Mouse (Mus musculus) neural tube, embryonic 13.5 days (tissue): ENCODE results near the gene Gpr156. TPM values are rescaled to one million over a fixed set of nuclear protein-coding genes. Genes with fewer than 3 reads are reported as not detected.
"Not testable (repeated sequence)": the region's sequence is repeated elsewhere in the genome, so short reads cannot be mapped to it uniquely, and the experiment has no call there.

Source experiments
- ATAC-seq: fragments of 200-750 bp; cut with Nextera tagmentation; 2 replicates; pipeline ENCODE4 v1.8.0; 2017; ENCODE audit warnings: low read depth, mild to moderate bottlenecking, moderate TSS enrichment, moderate library complexity
- H3K27ac ChIP-seq: fragments of 300-500 bp; sonication (generic); replicated peaks from 2 replicates; pipeline ENCODE4 v1.5.1; 2015; ENCODE audit warnings: moderate library complexity, mild to moderate bottlenecking, inconsistent platforms
- H3K27me3 ChIP-seq: fragments of 300-500 bp; sonication (generic); 2 replicates; pipeline ENCODE4 v1.6.1; 2015; ENCODE audit warnings: mild to moderate bottlenecking, inconsistent platforms
- H3K36me3 ChIP-seq: fragments of 300-500 bp; sonication (generic); 2 replicates; pipeline ENCODE4 v1.6.1; 2015; ENCODE audit warnings: mild to moderate bottlenecking, inconsistent platforms
- H3K4me1 ChIP-seq: fragments of 300-500 bp; sonication (generic); replicated peaks from 2 replicates; pipeline ENCODE4 v1.6.1; 2015; ENCODE audit warnings: inconsistent platforms
- H3K4me2 ChIP-seq: fragments of 300-500 bp; sonication (generic); 2 replicates; pipeline ENCODE4 v1.6.1; 2015; ENCODE audit warnings: inconsistent platforms, mild to moderate bottlenecking, moderate library complexity
- H3K4me3 ChIP-seq: fragments of 300-500 bp; sonication (generic); 2 replicates; pipeline ENCODE4 v1.5.1; 2015; ENCODE audit warnings: mild to moderate bottlenecking, inconsistent platforms
- H3K9ac ChIP-seq: fragments of 300-500 bp; sonication (generic); 2 replicates; pipeline ENCODE4 v1.6.1; 2015; ENCODE audit warnings: moderate library complexity, mild to moderate bottlenecking, inconsistent platforms
- H3K9me3 ChIP-seq: fragments of 300-500 bp; sonication (generic); 2 replicates; pipeline ENCODE4 v1.6.1; 2016; ENCODE audit warnings: inconsistent platforms
- WGBS: fragments of 180-500 bp; shearing (Covaris S2); methylation state at CpG from one replicate; pipeline ENCODE4 v1.1.7; 2015; 5-methylcytosine and 5-hydroxymethylcytosine counted together
- polyA plus RNA-seq: library from polyadenylated mRNA; unstranded; fragments of >200 nt; fragmentation: Nextera tagmentation; extraction: Ambion mirVana; gene quantifications from 2 replicates; pipeline ENCODE4 v1.2.1, GENCODE M21; 2015

The Gpr156 gene
- polyA plus RNA-seq, 1 experiment from 2014 or later, result 6.9 TPM

- no peaks in the 10 kb centered on the region for H3K27me3 ChIP-seq
- no peak overlapping the region for H3K9ac ChIP-seq
- H3K4me2 ChIP-seq, result no peak overlapping the region
- H3K36me3 ChIP-seq, result no peaks in the 10 kb centered on the region
- H3K4me3 ChIP-seq, result no peak overlapping the region
- H3K9me3 ChIP-seq, result no peaks in the 10 kb centered on the region
- no peak for ATAC-seq
- H3K27ac ChIP-seq, result no peak overlapping the region
- 77% methylated on average over 7 of the region's 7 CpGs for WGBS
- peaks cover 35% of the 10 kb centered on the region for H3K4me1 ChIP-seq
Observed at GRCm38 (mm10) chr16:37966871-37967270, 50.6 kb downstream of the Gpr156 start.

GRCm38 (mm10) chr16:37967415-37967814 is 51.1 kb downstream of the Gpr156 start:
- no peaks in the 10 kb centered on the region for H3K27me3 ChIP-seq
- H3K4me3 ChIP-seq, result no peak overlapping the region
- H3K9ac ChIP-seq, result no peak overlapping the region
- no peaks in the 10 kb centered on the region for H3K36me3 ChIP-seq
- no peak for ATAC-seq
- H3K4me1 ChIP-seq, result peaks cover 40% of the 10 kb centered on the region
- H3K27ac ChIP-seq, result no peak overlapping the region
- no peak overlapping the region for H3K4me2 ChIP-seq
- no peaks in the 10 kb centered on the region for H3K9me3 ChIP-seq
- 69% methylated on average over 2 of the region's 2 CpGs for WGBS

GRCm38 (mm10) chr16:37971522-37971921 is 55.2 kb downstream of the Gpr156 start:
- no peak for ATAC-seq
- H3K9me3 ChIP-seq, result no peaks in the 10 kb centered on the region
- H3K4me3 ChIP-seq, result no peak overlapping the region
- no peaks in the 10 kb centered on the region for H3K36me3 ChIP-seq
- H3K27me3 ChIP-seq, result no peaks in the 10 kb centered on the region
- no peak overlapping the region for H3K4me2 ChIP-seq
- WGBS, result 66% methylated on average over 5 of the region's 5 CpGs
- H3K4me1 ChIP-seq, result peaks cover 36% of the 10 kb centered on the region
- no peak overlapping the region for H3K9ac ChIP-seq
- peak overlapping the region; percentile 78; the same call in 1 of the 2 replicates for H3K27ac ChIP-seq

GRCm38 (mm10) chr16:37972357-37972756 is 56.1 kb downstream of the Gpr156 start:
- Histone ChIP-seq H3K4me1 (peaks cover 36% of the 10 kb centered on the region), H3K4me2 (no peak overlapping the region), H3K27me3 (no peaks in the 10 kb centered on the region), H3K9me3 (no peaks in the 10 kb centered on the region), H3K4me3 (no peak overlapping the region), H3K27ac (peak overlapping the region; percentile 78; the same call in 1 of the 2 replicates), H3K9ac (no peak overlapping the region), H3K36me3 (no peaks in the 10 kb centered on the region)
- no peak for ATAC-seq
- WGBS, result 47% methylated on average over 8 of the region's 8 CpGs

- not testable (repeated sequence) for H3K4me2 ChIP-seq, H3K4me3 ChIP-seq, H3K36me3 ChIP-seq, H3K9me3 ChIP-seq, H3K27me3 ChIP-seq
- peak overlapping the region; percentile 78 for H3K27ac ChIP-seq
- WGBS, result 90% methylated on average over 9 of the region's 9 CpGs
- ATAC-seq, result peak; percentile 54; the same call in 1 of the 2 replicates
- peak overlapping the region; percentile 43; the same call in 1 of the 2 replicates for H3K9ac ChIP-seq
- peaks cover 36% of the 10 kb centered on the region for H3K4me1 ChIP-seq
Observed at GRCm38 (mm10) chr16:37973239-37973638, 56.9 kb downstream of the Gpr156 start.

GRCm38 (mm10) chr16:37973855-37974519 is 57.7 kb downstream of the Gpr156 start:
- peak; percentile 59; the same call in 1 of the 2 replicates for ATAC-seq
- H3K36me3 ChIP-seq, result no peaks in the 10 kb centered on the region; the same call in 1 of the 2 replicates
- peak overlapping the region; percentile 78 for H3K27ac ChIP-seq
- H3K27me3 ChIP-seq, result no peaks in the 10 kb centered on the region
- peaks cover 36% of the 10 kb centered on the region for H3K4me1 ChIP-seq
- H3K4me3 ChIP-seq, result no peak overlapping the region
- no peaks in the 10 kb centered on the region for H3K9me3 ChIP-seq
- peak overlapping the region; percentile 43 for H3K9ac ChIP-seq
- H3K4me2 ChIP-seq, result no peak overlapping the region
- 49% methylated on average over 11 of the region's 11 CpGs for WGBS

GRCm38 (mm10) chr16:37974520-37975340 is 58.4 kb downstream of the Gpr156 start:
- no peak overlapping the region for H3K4me3 ChIP-seq
- WGBS, result 63% methylated on average over 13 of the region's 13 CpGs
- H3K36me3 ChIP-seq, result no peaks in the 10 kb centered on the region; the same call in 1 of the 2 replicates
- H3K27me3 ChIP-seq, result no peaks in the 10 kb centered on the region
- ATAC-seq, result no peak
- no peak overlapping the region for H3K4me2 ChIP-seq
- H3K9me3 ChIP-seq, result no peaks in the 10 kb centered on the region
- H3K9ac ChIP-seq, result no peak overlapping the region
- peak overlapping the region; percentile 78 for H3K27ac ChIP-seq
- peaks cover 36% of the 10 kb centered on the region for H3K4me1 ChIP-seq

- H3K4me2 ChIP-seq, result no peak overlapping the region
- H3K4me3 ChIP-seq, result no peak overlapping the region
- ATAC-seq, result no peak
- no peak overlapping the region for H3K9ac ChIP-seq
- H3K9me3 ChIP-seq, result no peaks in the 10 kb centered on the region
- peaks cover 3% of the 10 kb centered on the region; the same call in 1 of the 2 replicates for H3K36me3 ChIP-seq
- H3K4me1 ChIP-seq, result no peaks in the 10 kb centered on the region
- no peak overlapping the region for H3K27ac ChIP-seq
- no peaks in the 10 kb centered on the region for H3K27me3 ChIP-seq
- WGBS, result 68% methylated on average over 1 of the region's 1 CpGs
Observed at GRCm38 (mm10) chr16:37981907-37982306, 65.6 kb downstream of the Gpr156 start.

- 67% methylated on average over 11 of the region's 11 CpGs for WGBS
- ATAC-seq, result no peak
- Histone ChIP-seq H3K36me3 (0 out of 2 replicates have a peak, but pooled peaks cover 3% of the 10 kb centered on the region), H3K27ac (no peak overlapping the region), H3K27me3 (no peaks in the 10 kb centered on the region), H3K9ac (no peak overlapping the region), H3K4me1 (peaks cover 34% of the 10 kb centered on the region), H3K9me3 (no peaks in the 10 kb centered on the region), H3K4me2 (no peak overlapping the region), H3K4me3 (no peak overlapping the region)
Observed at GRCm38 (mm10) chr16:37988211-37988865, 72.0 kb downstream of the Gpr156 start.

GRCm38 (mm10) chr16:37989796-37990195 is 73.5 kb downstream of the Gpr156 start:
- H3K4me3 ChIP-seq, result no peak overlapping the region
- H3K4me2 ChIP-seq, result no peak overlapping the region
- 75% methylated on average over 3 of the region's 3 CpGs for WGBS
- no peak overlapping the region for H3K9ac ChIP-seq
- no peak for ATAC-seq
- peaks cover 47% of the 10 kb centered on the region for H3K4me1 ChIP-seq
- H3K27me3 ChIP-seq, result no peaks in the 10 kb centered on the region
- no peaks in the 10 kb centered on the region for H3K36me3 ChIP-seq
- peak overlapping the region; percentile 93 for H3K27ac ChIP-seq
- H3K9me3 ChIP-seq, result no peaks in the 10 kb centered on the region

- ATAC-seq, result peak; percentile 87
- H3K9ac ChIP-seq, result peak overlapping the region; percentile 31
- no peaks in the 10 kb centered on the region for H3K9me3 ChIP-seq
- no peaks in the 10 kb centered on the region for H3K36me3 ChIP-seq
- 13% methylated on average over 10 of the region's 10 CpGs for WGBS
- peaks cover 51% of the 10 kb centered on the region for H3K4me1 ChIP-seq
- 0 out of 2 replicates have a peak overlapping the region, but pooled peaks have one; percentile 3 for H3K4me2 ChIP-seq
- no peak overlapping the region for H3K4me3 ChIP-seq
- H3K27me3 ChIP-seq, result no peaks in the 10 kb centered on the region
- H3K27ac ChIP-seq, result peak overlapping the region; percentile 93
Observed at GRCm38 (mm10) chr16:37990553-37991344, 74.5 kb downstream of the Gpr156 start.
